Mouse (Mus musculus) C2C12 (cell line): Measurements from ENCODE around the gene Rbfox3.

ENCODE experiments used
- CTCF ChIP-seq: IDR thresholded peaks from one replicate; pipeline ENCODE4 v1.5.1; 2011; ENCODE audit not compliant: control insufficient read depth, insufficient read depth, insufficient read length
- MAX ChIP-seq: IDR thresholded peaks from one replicate; pipeline ENCODE4 v1.6.1; 2011; ENCODE audit warnings: mild to moderate bottlenecking, control low read depth
- MYOD1 ChIP-seq: IDR thresholded peaks from one replicate; pipeline ENCODE4 v1.6.1; 2011; ENCODE audit warnings: low read depth; ENCODE audit not compliant: control insufficient read depth, insufficient read length
- MYOG ChIP-seq: IDR thresholded peaks from one replicate; pipeline ENCODE4 v1.6.1; 2011; ENCODE audit not compliant: control insufficient read depth, insufficient read length; ENCODE audit errors: extremely low read depth
- USF1 ChIP-seq: IDR thresholded peaks from one replicate; pipeline ENCODE4 v1.6.1; 2011; ENCODE audit warnings: low read depth, mild to moderate bottlenecking, control low read depth, moderate library complexity

DNA sequence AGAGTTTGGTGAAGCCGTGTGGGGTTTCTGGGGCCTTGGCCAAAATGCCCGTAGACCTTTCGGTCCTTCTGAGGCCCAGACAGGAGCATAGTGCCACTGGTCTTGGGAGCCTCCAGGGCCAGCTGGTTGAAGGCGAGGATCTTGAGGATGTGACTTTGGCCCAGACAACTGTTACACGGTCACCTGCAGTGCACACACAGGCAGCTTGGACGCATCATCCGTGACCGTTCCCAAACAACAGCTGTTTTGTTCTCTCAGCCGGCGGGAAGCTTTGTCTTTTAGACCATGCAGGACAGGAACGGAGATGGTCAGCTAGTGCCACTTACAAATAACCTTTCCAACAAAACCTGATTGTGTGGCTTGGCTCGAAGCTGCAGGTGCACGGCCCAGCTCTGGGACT lies 439.7 kb downstream of the Rbfox3 start:
- TF ChIP-seq CTCF (no peak), MYOG (no peak), MYOD1 (no peak), USF1 (no peak), MAX (no peak)
